Mouse (Mus musculus) layer of hippocampus, adult 9-11 months (tissue): ENCODE data around the gene Crtac1.

Source experiments
- DNase-seq: peaks from one replicate; pipeline ENCODE4 v3.0.0; 2022

Gene Crtac1

DNA sequence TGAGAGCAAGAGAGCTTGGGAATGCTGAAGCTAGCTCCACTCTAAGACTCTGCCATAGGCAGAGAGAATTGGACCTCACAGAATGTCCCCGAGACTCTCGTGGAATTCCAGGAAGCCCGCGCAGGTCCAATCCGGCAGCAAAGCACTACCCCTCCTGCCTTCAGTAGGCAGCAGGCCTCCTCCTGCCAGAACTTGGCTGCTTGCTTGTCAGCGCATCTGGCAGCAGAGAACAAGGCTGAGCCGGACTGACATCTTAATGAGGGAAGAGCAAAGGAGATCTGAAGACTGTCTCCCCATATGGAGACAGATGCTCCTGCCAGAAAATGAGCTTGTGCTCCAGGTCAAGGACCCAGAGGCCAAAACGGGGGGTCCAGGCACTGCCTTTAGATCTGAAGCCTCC lies 16.5 kb downstream of the Crtac1 start:
- DNase-seq: peak; percentile 49

DNA sequence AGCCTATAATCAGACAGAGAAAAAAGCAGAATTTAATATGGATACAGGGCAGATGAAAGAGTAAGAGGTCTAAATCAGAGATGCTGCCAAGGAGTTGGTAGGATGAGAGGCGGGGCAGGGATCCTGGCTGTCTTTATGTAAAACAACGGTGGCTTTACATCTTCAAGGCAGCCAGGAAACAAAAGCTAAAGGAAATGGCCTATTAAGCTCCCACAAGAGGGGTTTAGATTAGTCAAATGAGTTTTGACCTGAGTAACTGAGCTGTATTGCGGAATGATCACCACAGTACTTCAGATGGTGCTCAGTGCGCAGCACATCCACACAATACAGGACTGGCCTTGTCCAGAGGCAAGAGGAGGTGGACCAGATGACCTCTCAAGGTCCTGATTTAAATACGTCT lies 21.7 kb downstream of the Crtac1 start:
- no peak for DNase-seq

DNA sequence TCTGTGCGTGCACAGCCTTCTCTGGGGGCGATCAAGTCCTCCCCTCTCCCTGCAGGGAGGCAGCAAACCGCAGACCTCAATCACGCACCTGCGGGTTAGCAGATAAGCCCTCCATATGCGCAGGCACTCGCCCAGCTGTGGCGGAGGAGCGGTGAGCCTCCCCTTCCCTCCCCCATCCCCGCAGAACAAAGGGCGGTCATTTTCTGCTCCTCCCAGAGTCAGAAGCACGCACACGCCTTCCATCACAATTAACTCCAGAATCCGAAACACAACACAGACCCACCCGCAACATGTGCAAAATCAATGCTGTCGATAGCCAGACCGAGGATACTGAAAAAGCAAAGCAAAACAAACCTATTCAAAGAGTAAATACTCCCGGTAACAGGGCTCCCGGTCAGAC lies 22.4 kb downstream of the Crtac1 start:
- DNase-seq: no peak

DNA sequence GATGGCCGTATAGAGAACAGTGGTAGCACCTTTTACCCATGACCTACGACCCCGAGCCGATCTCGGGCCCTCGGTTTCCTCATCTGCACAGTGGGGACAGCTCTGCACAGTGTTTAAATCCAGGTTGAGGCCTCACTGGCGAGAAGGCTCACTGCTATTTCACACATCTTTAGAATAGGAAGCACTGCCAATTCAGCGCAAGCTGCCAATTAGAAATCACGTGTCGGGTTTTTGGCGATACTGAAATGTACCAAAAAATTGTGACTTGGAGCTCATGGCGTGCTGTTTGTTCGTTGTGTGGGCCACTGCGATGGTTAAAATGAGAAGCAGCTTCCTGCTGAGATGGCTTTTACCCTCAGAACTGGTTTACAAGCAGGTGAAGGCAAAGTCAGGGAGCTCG lies 27.2 kb downstream of the Crtac1 start:
- peak; percentile 59 for DNase-seq

DNA sequence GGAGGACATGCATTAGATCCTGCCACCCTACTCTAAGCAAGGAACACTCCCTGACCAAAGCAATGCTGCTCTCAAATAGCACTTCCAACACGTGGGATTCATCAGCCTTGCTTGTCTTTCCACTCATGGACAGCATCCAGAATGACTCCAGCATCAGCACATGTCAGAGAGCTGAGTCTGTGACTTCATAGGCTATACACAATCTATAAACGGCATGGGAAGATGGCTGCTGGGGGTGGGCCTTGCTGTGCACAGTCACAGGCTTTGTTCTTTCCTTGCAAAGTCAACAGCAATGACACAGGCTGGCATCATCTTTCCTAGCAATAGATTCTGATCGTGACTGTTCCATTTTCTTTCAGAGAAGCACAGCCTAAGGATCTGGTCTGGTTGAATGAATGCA lies 31.6 kb downstream of the Crtac1 start:
- no peak for DNase-seq

DNA sequence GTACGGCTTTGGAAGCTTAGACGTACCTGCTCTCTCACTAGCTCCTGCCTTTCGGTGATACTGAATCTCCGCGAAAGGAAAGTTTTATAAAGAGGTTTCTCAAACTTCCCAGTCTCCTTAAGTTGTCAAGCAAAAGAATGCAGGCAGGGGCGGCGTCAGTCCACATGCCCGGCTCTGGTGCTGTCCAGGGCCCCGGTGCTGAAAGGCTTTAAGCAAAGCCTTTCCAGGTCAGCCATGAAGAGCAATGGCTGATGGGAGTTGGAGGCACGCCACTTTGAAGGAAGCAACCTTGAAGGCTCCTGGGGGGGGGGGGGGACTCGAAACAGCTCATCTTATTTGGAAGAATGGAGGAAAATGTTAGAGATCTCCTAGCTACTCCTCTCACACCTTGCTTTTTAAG lies 34.3 kb downstream of the Crtac1 start:
- no peak for DNase-seq

DNA sequence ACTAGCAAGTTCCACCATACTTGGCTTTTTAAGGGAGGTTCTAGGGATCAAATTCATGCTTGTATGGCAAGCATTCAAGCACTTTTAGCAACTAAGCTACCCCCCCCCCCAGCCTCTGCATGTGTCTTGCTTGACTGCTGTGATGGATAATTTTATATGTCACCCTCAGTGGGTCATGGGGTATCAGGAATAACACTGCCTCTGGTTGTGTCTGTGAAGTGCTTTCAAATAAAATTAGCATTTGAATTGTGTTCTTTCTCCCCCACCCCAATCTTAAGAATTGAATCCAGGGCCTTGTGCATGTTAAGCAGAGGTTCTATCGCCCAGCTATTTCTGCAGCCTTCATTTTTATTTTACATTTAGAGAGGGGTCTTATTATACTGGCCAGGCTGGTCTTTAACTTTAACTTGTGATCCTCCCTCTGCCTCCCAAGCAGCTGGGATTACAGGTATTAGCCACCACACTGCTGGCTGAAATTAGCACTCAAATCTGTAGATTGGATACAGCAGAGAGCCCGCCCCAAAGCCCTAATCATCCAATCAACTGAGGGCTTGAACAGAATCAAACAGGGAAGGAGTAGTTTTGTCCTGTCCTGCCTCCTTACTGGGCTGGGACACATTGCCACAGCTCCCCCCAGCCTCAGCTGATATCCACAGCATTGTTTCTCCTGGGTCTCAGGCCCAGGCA lies 36.6 kb downstream of the Crtac1 start:
- DNase-seq: no peak

DNA sequence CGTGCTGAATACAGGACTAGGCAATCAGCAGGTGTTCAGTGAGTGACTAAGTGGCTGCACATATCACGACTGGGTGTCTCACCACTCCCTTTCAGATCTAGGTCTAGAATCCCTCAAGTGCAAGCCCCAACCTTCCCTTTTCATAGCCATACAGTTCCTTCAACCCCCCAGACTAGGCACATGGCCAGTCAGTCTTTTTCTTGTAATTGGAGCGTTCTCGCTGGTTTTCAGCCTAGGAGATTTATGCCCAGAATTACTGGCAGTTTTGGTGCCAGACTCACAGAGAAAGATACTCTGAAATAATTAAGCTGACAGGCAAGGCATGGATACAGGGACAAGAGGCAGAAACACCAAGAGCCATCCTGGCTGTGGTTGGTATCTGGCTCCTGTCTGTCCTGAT lies 37.7 kb downstream of the Crtac1 start:
- peak; percentile 45 for DNase-seq

DNA sequence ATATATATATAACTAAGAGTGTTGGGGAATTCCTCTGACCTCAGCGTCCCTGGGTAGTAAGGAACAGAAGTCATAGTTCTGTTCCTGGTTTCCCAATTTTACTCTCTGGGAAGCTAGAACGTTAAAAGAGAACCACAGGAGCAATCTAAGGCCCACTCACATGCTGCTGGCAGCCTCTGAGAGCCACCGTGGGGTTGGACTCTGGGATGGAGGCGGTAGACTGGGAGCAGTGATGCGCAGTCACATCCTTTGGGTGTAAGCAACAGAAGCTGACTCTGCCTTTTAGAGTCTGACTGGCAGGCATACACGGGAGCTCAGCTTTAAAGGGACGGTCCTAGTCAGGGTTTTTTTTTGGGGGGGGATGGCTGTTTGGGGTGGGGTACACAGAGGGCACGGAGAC lies 39.5 kb downstream of the Crtac1 start:
- DNase-seq: peak; percentile 52

DNA sequence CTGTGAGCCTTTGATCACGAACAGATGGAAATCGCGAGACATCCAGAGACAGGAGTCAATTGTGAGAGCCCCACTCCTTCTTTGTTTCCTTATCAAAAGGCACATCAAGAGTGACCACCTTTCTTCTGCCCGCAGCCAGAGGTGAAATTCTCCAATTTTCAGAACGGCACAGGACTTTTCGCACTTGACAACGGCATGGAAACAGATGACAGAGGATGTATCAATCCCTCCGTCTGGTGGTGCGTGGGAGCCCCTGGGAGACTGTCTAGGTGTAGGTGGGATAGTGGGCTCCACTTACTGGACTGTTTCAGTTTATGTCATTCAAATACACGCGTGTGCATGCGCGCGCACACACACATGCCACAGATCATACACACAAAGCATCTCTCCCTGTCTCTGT lies 42.0 kb downstream of the Crtac1 start:
- DNase-seq: peak; percentile 63

DNA sequence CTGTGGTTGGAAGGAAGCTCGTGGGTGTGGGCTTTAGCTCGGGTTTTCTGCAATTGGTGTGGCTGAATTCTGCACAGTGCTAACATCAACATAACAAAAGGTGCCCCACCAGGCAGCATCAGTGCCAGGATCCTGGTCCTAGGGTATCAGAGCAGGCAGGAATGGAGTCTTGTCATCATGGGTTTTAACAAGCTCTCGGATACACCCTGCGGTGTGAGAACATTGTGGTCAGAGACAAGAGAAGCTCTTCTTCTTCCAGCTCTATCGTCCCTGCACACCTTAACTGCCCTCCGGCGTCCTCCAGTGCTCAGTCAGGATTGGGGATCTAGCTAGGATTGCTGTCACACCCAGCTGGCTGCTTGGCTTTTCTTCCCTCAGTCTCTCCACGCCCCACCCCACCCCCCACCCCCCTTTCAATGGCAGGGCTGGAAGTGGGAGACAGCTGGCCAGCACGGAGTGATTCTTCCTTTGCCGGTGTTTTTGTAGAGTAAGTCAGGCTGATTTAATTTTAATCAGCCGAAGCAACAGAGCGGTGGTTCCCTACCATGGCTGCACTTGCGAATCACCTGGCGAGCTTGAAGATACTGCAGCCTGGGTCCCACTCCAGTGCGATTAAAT lies 46.5 kb downstream of the Crtac1 start:
- no peak for DNase-seq

DNA sequence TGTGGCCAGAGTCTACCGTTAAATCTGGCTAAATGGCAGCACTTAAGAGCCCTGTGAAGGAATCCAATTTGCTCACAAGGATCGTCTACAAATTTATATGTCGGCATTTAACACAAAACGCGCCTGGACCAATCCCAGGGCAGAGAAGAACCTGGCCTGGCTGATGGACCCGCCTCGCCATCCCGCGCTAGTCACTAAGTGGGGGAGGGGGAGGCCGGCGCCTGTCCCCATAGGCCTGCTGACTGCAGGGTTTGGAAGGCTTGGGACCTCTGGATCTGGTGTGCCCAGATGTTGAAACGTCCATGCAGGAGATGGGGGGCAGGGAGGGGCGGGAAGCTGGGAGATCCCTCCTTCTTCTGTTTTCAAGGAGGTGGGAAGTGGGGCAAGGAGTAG lies 50.6 kb downstream of the Crtac1 start:
- no peak for DNase-seq

DNA sequence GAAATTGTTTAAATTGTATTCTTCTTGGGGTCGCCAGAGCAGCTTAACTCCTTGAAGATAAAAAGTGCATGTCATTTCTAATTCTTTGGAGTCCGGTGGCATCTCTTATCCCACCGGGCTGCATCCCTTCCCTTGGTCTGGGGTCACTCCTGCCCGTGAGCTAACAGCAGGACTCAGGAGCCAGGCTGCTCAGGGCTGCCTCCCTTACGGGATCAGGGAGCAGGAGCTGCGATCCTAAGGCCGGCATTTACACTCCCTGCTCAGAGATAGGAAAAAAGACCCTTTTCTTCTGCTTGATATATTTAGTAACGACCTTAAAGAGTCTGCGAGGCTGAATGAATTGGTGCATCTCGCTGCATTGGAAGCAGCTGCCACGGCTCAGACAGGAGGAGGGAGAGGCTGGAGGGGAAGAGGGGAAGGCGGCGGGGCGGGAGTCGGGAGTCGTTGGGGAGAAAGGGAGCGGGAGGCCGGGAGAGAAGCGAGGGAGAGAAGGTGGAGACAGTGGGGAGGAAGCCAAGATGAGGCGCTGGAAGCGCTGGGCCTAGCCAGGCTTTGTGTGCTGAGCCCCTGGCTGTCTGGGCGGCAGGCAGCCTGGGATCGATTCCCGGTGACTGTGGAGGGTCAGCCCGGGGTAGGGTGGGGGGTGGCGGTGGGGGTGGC lies 51.1 kb downstream of the Crtac1 start:
- DNase-seq: no peak

DNA sequence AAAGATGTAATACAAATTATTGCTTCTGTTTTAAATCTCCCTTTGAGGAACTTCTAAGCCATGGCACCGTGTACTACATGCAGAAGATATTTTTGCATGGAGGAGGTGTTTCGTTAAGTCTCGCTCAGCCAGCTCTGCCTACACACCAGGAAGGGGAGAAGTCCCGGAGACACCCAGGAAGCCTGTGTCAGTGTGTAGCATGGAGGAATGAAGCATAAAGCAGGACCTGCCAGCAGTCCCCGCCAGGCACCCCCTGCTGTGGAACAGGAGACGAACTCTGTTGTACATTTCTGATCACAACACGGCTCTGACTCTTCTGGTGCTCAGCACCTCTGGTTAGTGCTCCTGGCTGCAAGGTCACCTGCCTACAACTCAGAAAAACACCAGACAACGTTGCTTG lies 51.8 kb downstream of the Crtac1 start:
- DNase-seq: peak; percentile 54

DNA sequence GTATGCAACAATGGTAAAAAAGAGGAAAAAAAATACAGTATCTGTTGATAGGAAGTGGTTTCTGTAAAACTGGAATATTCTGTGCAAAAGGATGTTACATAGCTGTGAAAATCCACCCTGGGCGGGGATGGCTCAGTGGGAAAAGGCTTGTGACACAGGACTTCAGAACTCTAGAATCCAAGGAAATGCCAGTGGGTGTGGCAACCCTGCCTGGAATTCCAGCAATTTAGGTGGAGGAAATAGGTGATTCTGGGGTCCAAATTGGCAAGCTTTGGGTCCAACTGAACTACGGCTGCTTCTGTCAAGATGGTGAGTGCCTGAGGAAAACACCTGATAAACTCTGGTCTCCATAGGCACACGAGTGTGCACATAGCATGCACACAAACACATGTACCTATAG lies 54.4 kb downstream of the Crtac1 start:
- no peak for DNase-seq

DNA sequence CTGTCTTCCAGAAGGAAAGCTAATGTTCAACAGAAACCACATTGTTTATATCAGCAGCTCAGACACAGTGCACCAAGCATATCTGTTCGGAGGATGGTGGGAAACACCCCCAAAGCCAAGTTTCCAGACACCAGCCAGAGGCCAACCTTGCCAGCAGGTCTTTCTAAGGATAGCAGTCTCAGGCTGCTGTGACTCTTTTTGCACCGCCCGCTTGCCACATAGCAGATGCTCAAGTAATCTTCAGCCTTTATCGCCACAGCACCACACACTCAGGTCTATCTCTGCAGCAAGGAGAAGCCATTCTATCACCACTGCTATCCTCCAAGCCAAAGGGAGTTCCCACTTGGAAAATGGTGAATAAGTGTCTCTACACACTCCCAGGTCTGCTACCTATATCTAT lies 68.0 kb downstream of the Crtac1 start:
- no peak for DNase-seq

DNA sequence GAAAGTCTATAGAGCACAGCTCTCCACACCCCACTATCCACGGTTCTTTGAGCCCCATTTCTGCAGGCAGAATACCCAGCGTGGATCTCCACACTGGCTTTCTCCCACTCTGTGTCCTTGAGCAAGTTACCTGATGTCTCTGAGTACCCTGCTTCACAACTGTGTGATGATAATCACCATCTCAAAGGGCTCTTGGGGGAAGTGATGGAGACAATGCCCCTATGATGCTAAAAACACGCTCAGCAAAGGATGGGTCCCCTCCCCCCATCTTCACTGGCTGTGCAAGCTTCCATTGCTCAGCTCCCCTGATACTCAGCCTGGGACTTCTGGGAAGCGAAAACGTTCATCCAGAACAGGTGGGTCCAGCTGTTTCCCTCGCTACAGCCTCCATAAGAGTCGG lies 73.2 kb downstream of the Crtac1 start:
- DNase-seq: no peak

DNA sequence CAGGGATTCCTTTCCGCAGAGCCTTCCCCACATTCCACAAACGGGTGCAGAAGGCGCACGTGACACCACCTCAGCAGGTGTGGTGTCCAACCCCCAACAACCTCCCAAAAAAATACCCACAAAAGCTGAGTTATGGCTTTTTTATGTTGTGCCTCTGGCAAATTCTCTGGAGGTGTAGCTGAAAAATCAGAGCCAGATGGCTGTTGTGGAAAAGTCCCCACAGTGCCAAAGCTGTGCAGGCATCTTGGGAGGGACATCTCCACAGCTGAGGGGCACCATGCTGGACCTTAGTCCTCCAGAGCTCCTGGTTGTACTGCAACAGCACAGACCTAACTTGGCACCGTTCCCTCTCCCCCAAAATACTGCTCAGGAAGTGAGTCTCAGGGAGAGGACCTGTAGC lies 74.7 kb downstream of the Crtac1 start:
- DNase-seq: peak; percentile 40

DNA sequence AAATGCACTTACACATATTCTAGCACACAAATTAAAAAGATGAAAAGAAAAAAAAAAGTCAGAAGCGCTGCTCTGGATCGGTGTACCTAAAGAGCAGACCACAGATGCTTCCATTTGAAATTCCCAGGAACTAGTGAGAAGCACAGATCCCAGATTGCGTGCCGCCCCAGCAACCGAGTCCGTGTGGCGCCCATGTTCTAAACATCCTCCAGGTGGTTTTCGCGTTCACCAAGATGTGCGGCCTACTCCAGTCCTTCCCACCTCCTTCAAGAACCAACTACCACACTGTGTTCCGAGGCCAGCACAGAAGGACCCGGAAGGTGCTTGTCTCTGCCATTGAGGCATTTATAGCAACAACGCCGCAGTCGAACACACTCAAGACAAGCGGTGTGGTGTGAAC lies 76.1 kb downstream of the Crtac1 start:
- peak; percentile 68 for DNase-seq

DNA sequence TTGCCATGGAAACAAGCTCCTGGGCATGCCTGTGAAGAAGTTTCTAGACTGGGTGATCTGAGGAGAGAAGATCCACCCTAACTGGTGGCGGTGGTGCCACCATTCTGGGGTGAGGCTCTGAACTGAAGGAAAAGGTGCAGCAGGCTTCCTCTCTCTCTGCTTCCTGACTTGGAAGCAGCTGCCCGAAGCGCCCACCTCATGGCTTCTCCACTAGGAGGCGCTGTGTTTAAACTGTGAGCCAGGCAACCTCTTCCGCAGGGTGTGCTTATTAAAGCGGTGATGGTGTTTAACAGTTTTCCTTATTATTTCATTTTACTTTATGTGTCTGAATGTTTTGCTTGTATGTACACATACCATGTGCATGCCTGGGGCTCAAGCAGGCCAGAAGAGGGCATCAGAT lies 90.4 kb downstream of the Crtac1 start:
- DNase-seq: no peak

DNA sequence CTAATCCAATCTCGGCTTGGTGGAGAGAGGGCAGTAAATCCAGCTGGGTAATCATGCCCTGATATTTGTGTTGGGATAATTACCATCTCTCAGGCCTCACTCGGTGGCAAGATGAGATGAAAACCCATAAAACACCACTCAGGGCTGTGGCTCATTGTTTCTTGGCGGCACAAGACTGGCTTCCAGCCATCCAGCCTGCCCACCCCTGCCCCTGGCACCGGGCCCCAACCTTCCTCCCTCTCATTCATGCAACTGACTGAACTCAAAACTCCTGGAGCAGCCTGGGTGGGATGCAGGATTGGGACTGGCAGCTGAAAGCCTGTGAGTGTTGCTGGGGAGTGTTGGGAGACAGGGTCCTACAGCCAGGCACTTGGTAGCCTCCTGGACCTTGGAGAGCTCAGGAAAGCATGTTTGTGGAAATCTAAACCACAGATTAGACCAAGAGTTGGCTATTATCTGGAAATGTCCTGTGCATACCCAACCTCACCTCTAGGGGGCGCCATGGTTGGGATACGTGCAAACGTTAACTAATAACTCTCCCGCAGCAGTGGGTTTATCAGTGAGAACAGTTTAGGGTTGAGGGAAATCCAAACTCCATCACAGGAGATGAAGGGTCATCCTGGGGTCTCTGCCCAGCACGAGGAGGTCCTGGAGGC lies 99.4 kb downstream of the Crtac1 start:
- DNase-seq: no peak

DNA sequence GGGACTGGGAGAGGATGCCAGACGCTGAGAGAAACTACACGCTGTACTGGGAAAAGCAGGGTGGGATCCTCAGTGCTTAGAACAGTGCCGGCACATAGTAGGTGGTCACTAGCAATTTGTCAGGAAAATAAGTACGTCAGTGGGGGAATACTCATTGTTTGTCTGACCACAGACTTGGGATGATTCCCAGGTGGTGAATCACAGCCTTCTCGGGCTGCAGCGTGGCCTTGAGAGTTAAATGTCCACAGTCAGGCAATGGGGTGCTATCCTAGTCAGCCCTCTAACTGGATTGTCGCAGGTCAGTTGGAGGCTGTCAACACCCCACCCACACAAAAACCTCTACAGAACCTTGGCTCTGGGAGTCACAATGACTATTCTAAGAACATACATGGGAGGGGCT lies 100.1 kb downstream of the Crtac1 start:
- no peak for DNase-seq

DNA sequence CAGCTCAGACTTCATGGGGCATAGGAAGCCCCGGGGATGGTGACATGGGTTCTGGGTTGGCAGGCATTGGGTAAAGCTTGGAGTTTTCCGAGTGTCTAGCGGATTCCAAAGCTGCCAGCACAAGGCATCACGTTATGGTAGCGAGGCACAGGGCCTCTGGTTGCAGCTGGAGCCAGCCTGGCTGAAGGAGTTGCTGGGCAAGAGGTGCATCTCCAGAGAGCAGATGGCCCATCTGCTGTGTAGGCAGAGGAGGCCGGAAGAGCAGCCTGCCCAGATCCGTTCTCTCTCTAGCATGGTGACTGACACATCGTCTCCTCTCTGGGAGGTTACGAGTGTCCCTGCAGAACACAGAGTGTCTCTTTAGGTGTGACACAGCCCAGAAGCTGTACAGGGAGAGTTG lies 103.4 kb downstream of the Crtac1 start:
- no peak for DNase-seq

DNA sequence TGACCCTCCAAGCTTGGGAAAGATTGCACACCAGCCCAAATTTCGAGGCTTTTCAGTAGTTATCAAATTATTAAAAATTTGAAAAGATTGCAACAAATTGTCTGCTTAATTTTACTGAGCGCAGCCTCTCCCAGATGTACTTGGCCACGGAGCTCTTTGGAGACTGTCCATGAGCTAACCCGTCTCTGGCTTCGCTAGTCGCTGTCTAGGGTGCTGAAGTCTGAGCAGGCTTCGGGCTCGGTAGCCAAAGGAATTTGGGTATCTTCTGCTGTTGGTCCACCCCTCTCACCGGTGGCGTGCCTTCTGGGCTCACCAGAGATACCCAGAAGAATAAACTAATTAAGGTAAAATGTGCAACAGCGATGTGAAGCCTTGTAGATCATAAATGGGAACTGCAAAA lies 105.7 kb downstream of the Crtac1 start:
- no peak for DNase-seq
